Mouse (Mus musculus) ZHBTc4 (cell line): Measurements from ENCODE around the gene Zfp990.

Experiments
- DNase-seq: peaks from one replicate; pipeline ENCODE4 v3.0.0-alpha.2; 2011; ENCODE audit warnings: low read depth, low spot score

Zfp990 gene

GRCm38 (mm10) chr4:145586046-145586445, 75.5 kb downstream of the Zfp990 start:
- peak; percentile 58 for DNase-seq
